Mouse (Mus musculus) CH12.LX (cell line): ENCODE results near the gene Ppfia2.

Source experiments
- EP300 ChIP-seq: IDR thresholded peaks from 2 replicates; pipeline ENCODE4 v1.6.1; 2011; ENCODE audit warnings: low read length, improper control_type of control experiment
- ETS1 ChIP-seq: conservative IDR thresholded peaks from 2 replicates; pipeline ENCODE4 v1.6.1; 2012; ENCODE audit warnings: low read depth, mild to moderate bottlenecking, inconsistent platforms, low read length, improper control_type of control experiment, moderate library complexity
- MAZ ChIP-seq: IDR thresholded peaks from 2 replicates; pipeline ENCODE4 v1.6.1; 2012; ENCODE audit warnings: low read depth, mild to moderate bottlenecking, inconsistent platforms, low read length, improper control_type of control experiment, moderate library complexity
- NELFE ChIP-seq: IDR thresholded peaks from 2 replicates; pipeline ENCODE4 v1.6.1; 2011; ENCODE audit warnings: low read depth, low read length, improper control_type of control experiment
- NRF1 ChIP-seq: IDR thresholded peaks from 2 replicates; pipeline ENCODE4 v1.6.1; 2014; ENCODE audit warnings: low read depth, mild to moderate bottlenecking, inconsistent platforms, low read length, improper control_type of control experiment, moderate library complexity
- POLR2A ChIP-seq: IDR thresholded peaks from 2 replicates; pipeline ENCODE4 v1.6.1; 2011; ENCODE audit warnings: low read depth, mild to moderate bottlenecking, improper control_type of control experiment, low read length
- SMC3 ChIP-seq: IDR thresholded peaks from 2 replicates; pipeline ENCODE4 v1.6.1; 2011; ENCODE audit warnings: low read depth, low read length, improper control_type of control experiment
- UBTF ChIP-seq: IDR thresholded peaks from 2 replicates; pipeline ENCODE4 v1.6.1; 2012; ENCODE audit warnings: low read depth, mild to moderate bottlenecking, inconsistent platforms, low read length, improper control_type of control experiment, moderate library complexity

DNA sequence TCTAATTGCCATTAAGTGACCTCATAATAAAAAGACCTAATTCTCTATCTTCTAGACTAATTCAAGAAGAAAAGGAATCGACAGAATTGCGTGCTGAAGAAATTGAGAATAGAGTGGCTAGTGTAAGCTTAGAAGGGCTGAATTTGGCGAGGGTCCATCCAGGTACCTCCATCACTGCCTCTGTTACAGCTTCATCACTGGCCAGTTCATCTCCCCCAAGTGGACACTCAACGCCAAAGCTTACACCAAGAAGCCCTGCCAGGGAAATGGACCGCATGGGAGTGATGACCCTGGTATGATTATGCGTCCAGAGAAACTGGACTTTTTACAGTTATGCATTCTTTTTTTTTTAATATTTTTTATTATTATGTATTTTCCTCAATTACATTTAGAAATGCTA is 388.0 kb downstream of the Ppfia2 start:
- TF ChIP-seq NRF1 = no peak
- TF ChIP-seq POLR2A = no peak
- no peak for TF ChIP-seq NELFE
- TF ChIP-seq SMC3 = no peak
- TF ChIP-seq UBTF = no peak
- TF ChIP-seq MAZ = no peak
- no peak for TF ChIP-seq ETS1
- TF ChIP-seq EP300 = no peak
